Mouse (Mus musculus) kidney, postnatal 0 days (tissue): ENCODE measurements around the gene Lrch3. TPM values are rescaled to one million over a fixed set of nuclear protein-coding genes. Genes with fewer than 3 reads are reported as not detected.

Source experiments
- ATAC-seq: fragments of 200-750 bp; cut with Nextera tagmentation; replicated peaks from 2 replicates; pipeline ENCODE4 v1.8.0; 2017; ENCODE audit warnings: low read depth, moderate number of reproducible peaks, moderate TSS enrichment, moderate library complexity; ENCODE audit not compliant: low FRiP score
- DNase-seq: peaks from one replicate; pipeline ENCODE4 v3.0.0-alpha.2; 2016; ENCODE audit warnings: low spot score
- H3K27ac ChIP-seq: fragments of 300-500 bp; sonication (generic); 2 replicates; pipeline ENCODE4 v1.5.1; 2014; ENCODE audit warnings: mild to moderate bottlenecking
- H3K27me3 ChIP-seq: fragments of 300-500 bp; sonication (generic); 2 replicates; pipeline ENCODE4 v1.6.1; 2014; ENCODE audit warnings: low read length, mixed read lengths; ENCODE audit not compliant: insufficient read depth
- H3K36me3 ChIP-seq: fragments of 300-500 bp; sonication (generic); 2 replicates; pipeline ENCODE4 v1.6.1; 2014; ENCODE audit warnings: low read length, mixed read lengths; ENCODE audit not compliant: insufficient read depth
- H3K4me1 ChIP-seq: fragments of 300-500 bp; sonication (generic); replicated peaks from 2 replicates; pipeline ENCODE4 v1.6.1; 2014; ENCODE audit warnings: antibody characterized with exemption, low read length, mixed read lengths; ENCODE audit not compliant: insufficient read depth
- H3K4me2 ChIP-seq: fragments of 300-500 bp; sonication (generic); 2 replicates; pipeline ENCODE4 v1.6.1; 2014; ENCODE audit warnings: mild to moderate bottlenecking, low read length, moderate library complexity, mixed read lengths
- H3K4me3 ChIP-seq: fragments of 300-500 bp; sonication (generic); replicated peaks from 2 replicates; pipeline ENCODE4 v1.5.1; 2014; ENCODE audit warnings: low read depth, low read length
- H3K9ac ChIP-seq: fragments of 300-500 bp; sonication (generic); 2 replicates; pipeline ENCODE4 v1.6.1; 2014; ENCODE audit warnings: low read depth, low read length
- H3K9me3 ChIP-seq: fragments of 300-500 bp; sonication (generic); replicated peaks from 2 replicates; pipeline ENCODE4 v1.6.1; 2016; ENCODE audit warnings: low read length, inconsistent platforms, mixed read lengths
- CTCF ChIP-seq: IDR thresholded peaks from 2 replicates; pipeline ENCODE4 v1.5.1; 2016; ENCODE audit warnings: antibody characterized with exemption, low read depth, mild to moderate bottlenecking, moderate library complexity
- WGBS: fragments of 180-500 bp; shearing (Covaris S2); extraction: QIAGEN DNeasy Blood & Tissue Kit; methylation state at CpG from one replicate; pipeline ENCODE4 v1.1.7; 2014; 5-methylcytosine and 5-hydroxymethylcytosine counted together
- polyA plus RNA-seq: library from polyadenylated mRNA; unstranded; fragments of >200 nt; fragmentation: Nextera tagmentation; extraction: Ambion mirVana; gene quantifications from 2 replicates; pipeline ENCODE4 v1.2.1, GENCODE M21; 2015

The Lrch3 gene
- polyA plus RNA-seq, 1 experiment from 2014 or later: 14.1 TPM

- no peaks in the 10 kb centered on the region for H3K27me3 ChIP-seq
- H3K4me1 ChIP-seq: no peaks in the 10 kb centered on the region
- no peak overlapping the region for H3K9ac ChIP-seq
- H3K36me3 ChIP-seq: peaks cover 28% of the 10 kb centered on the region
- DNase-seq (no peak), ATAC-seq (no peak)
- no peaks in the 10 kb centered on the region for H3K9me3 ChIP-seq
- H3K4me3 ChIP-seq: no peak overlapping the region
- no peak overlapping the region for H3K4me2 ChIP-seq
- H3K27ac ChIP-seq: no peak overlapping the region
- TF ChIP-seq CTCF: no peak
- WGBS: 84% methylated on average over 2 of the region's 2 CpGs
These were observed 102.1 kb downstream of the Lrch3 start for GRCm38 (mm10) chr16:33015986-33016385.

DNA sequence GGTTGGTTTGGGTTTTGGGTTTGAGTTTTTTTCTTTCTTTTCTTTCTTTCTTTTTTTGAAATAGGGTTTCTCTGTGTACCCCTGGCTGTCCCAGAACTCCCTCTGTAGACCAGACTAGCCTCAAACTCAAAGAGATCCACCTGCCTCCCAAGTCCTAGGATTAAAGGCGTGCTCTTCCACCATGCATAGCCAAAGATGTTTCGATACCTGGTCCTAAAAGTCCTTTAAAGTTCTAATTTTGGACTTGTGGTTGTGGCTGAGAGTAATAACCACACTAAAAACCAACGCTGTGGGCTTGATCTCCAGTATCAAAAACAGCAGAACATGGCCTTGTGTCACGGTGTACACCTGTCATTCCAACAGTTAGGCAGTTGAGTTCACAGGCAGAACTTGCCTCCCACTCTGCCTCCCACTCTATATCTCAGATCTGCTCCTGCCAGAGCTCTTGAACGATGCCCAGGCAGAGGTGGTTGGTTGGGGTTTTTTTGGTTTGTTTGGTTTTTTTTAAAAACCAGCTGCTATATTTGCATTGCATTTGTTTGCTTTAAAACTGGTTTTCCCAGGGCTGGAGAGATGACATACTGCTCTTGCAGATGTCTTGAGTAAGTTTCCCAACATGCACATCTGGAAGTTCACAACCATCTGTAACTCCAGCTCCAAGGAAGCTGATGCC is 103.9 kb downstream of the Lrch3 start:
- Histone ChIP-seq H3K4me1 (no peaks in the 10 kb centered on the region), H3K4me2 (no peak overlapping the region), H3K27ac (no peak overlapping the region), H3K9me3 (no peaks in the 10 kb centered on the region), H3K36me3 (peaks cover 16% of the 10 kb centered on the region), H3K9ac (no peak overlapping the region), H3K27me3 (no peaks in the 10 kb centered on the region), H3K4me3 (no peak overlapping the region)
- DNase-seq (no peak), ATAC-seq (no peak)
- no peak for TF ChIP-seq CTCF
- 67% methylated on average over 5 of the region's 5 CpGs for WGBS

- no peaks in the 10 kb centered on the region for H3K4me1 ChIP-seq
- no peaks in the 10 kb centered on the region for H3K27me3 ChIP-seq
- 0 out of 2 replicates have a peak, but pooled peaks cover 6% of the 10 kb centered on the region for H3K36me3 ChIP-seq
- ATAC-seq (peak; percentile 78), DNase-seq (peak; percentile 61)
- TF ChIP-seq CTCF: no peak
- peak overlapping the region; percentile 18 for H3K4me3 ChIP-seq
- peak overlapping the region; percentile 47 for H3K4me2 ChIP-seq
- H3K9me3 ChIP-seq: no peaks in the 10 kb centered on the region
- H3K27ac ChIP-seq: peak overlapping the region; percentile 82
- H3K9ac ChIP-seq: peak overlapping the region; percentile 47; the same call in 1 of the 2 replicates
- 48% methylated on average over 21 of the region's 21 CpGs for WGBS
These were observed 105.3 kb downstream of the Lrch3 start for GRCm38 (mm10) chr16:33019117-33019770.

- no peaks in the 10 kb centered on the region for H3K9me3 ChIP-seq
- WGBS: 73% methylated on average over 3 of the region's 3 CpGs
- 0 out of 2 replicates have a peak, but pooled peaks cover 6% of the 10 kb centered on the region for H3K36me3 ChIP-seq
- H3K4me3 ChIP-seq: no peak overlapping the region
- DNase-seq: no peak
- no peaks in the 10 kb centered on the region for H3K4me1 ChIP-seq
- no peak overlapping the region for H3K4me2 ChIP-seq
- no peak for ATAC-seq
- no peaks in the 10 kb centered on the region for H3K27me3 ChIP-seq
- no peak overlapping the region for H3K27ac ChIP-seq
- H3K9ac ChIP-seq: no peak overlapping the region
- TF ChIP-seq CTCF: no peak
These were observed 107.5 kb downstream of the Lrch3 start for GRCm38 (mm10) chr16:33021381-33021780.

DNA sequence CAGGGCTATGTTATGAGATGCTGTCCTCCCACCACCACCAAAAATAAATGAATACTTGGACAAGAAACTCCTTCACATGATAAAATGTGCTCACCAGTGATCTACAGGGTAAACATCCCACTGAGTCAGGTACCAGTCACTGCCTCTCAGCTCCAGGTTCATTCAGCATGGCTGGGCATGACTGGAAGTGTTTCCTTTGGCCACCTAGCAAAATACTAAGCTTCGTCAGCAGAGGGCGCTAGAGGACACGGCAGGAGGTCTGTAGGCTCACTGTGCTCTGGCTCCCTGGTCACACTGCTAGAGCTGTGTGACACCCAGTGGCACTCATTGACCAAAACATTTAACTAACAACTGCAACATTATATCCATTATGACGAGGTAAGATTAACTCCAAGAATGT is 109.8 kb downstream of the Lrch3 start:
- Histone ChIP-seq H3K27me3 (no peaks in the 10 kb centered on the region), H3K27ac (no peak overlapping the region), H3K9me3 (no peaks in the 10 kb centered on the region), H3K36me3 (no peaks in the 10 kb centered on the region), H3K4me2 (no peak overlapping the region), H3K4me1 (no peaks in the 10 kb centered on the region), H3K9ac (no peak overlapping the region), H3K4me3 (no peak overlapping the region)
- 3% methylated on average over 4 of the region's 4 CpGs for WGBS
- peak; percentile 69 for ATAC-seq
- DNase-seq: peak; percentile 94
- TF ChIP-seq CTCF: peak; percentile 99

- ATAC-seq (no peak), DNase-seq (no peak)
- no peak overlapping the region for H3K4me3 ChIP-seq
- no peaks in the 10 kb centered on the region for H3K9me3 ChIP-seq
- no peaks in the 10 kb centered on the region for H3K27me3 ChIP-seq
- WGBS: 70% methylated on average over 8 of the region's 8 CpGs
- H3K4me2 ChIP-seq: no peak overlapping the region
- no peak overlapping the region for H3K9ac ChIP-seq
- no peak overlapping the region for H3K27ac ChIP-seq
- no peaks in the 10 kb centered on the region for H3K4me1 ChIP-seq
- no peak for TF ChIP-seq CTCF
- H3K36me3 ChIP-seq: no peaks in the 10 kb centered on the region
These were observed 110.7 kb downstream of the Lrch3 start for GRCm38 (mm10) chr16:33024456-33025104.
